Mouse (Mus musculus) olfactory bulb, adult 2 months (tissue): ENCODE measurements at regions not wholly inside any gene's neighbourhood (a gene's known extent, or its start where the extent isn't known, plus 50 kb on each side); places are given as distances from the start of the nearest gene placed in this dataset.

Experiments used
- H3K27ac ChIP-seq: fragments of 200-500 bp; 2 replicates; pipeline ENCODE4 v1.5.1; 2012; ENCODE audit warnings: low read depth, low read length; ENCODE audit not compliant: insufficient read depth
- H3K4me1 ChIP-seq: fragments of 200-500 bp; 2 replicates; pipeline ENCODE4 v1.6.1; 2012; ENCODE audit warnings: low read length; ENCODE audit not compliant: control insufficient read depth, insufficient read depth
- H3K4me3 ChIP-seq: fragments of 200-500 bp; 2 replicates; pipeline ENCODE4 v1.5.1; 2012; ENCODE audit warnings: mild to moderate bottlenecking, low read depth, low read length, moderate library complexity; ENCODE audit not compliant: insufficient read depth
- CTCF ChIP-seq: fragments of 200-500 bp; IDR thresholded peaks from 2 replicates; pipeline ENCODE4 v1.5.1; 2012; ENCODE audit warnings: low read depth, mild to moderate bottlenecking, low read length, moderate library complexity; ENCODE audit not compliant: insufficient read depth
- POLR2A ChIP-seq: fragments of 200-500 bp; IDR thresholded peaks from 2 replicates; pipeline ENCODE4 v1.6.1; 2012; ENCODE audit warnings: mild to moderate bottlenecking, low read depth, low read length, moderate library complexity; ENCODE audit not compliant: insufficient read depth
- WGBS: fragments of 180-500 bp; shearing (Covaris S2); methylation state at CpG from one replicate; pipeline ENCODE4 v1.1.7; 2018; 5-methylcytosine and 5-hydroxymethylcytosine counted together

DNA sequence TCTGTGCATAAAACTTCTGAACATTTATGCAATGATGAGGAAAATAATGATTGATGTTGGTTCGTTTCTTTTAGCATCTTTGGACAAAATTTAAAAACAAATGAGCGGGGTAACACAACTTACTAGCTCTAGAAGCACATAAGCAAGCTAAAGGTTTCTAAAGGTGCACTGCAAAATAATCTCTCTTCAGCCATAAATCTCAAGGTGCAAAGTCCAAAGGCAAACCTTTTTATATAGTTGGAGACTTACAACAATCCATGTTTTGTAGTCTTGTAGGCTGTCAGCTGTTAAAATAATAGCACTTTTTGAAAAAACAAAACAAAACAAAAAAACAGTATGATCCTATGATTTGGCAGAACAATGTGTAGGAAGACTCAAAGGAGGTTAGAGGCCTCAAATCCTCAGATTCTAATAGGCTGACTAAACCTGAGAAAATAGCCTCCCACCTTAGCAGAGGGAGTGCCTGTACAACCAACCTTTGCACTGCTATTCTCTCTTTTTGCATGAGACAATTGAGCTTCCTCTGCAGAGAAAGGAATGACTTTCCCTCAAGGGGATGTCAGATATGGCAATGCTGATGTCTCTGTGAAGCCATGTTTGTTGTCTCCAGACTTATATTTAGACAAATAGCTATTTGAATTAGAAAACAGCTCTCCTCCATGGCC is 452.9 kb downstream of the Cdh9 start:
- Histone ChIP-seq H3K27ac (no peak overlapping the region), H3K4me3 (no peak overlapping the region), H3K4me1 (no peaks in the 10 kb centered on the region)
- TF ChIP-seq CTCF = no peak
- no peak for TF ChIP-seq POLR2A
- 86% methylated on average over 2 of the region's 2 CpGs for WGBS

DNA sequence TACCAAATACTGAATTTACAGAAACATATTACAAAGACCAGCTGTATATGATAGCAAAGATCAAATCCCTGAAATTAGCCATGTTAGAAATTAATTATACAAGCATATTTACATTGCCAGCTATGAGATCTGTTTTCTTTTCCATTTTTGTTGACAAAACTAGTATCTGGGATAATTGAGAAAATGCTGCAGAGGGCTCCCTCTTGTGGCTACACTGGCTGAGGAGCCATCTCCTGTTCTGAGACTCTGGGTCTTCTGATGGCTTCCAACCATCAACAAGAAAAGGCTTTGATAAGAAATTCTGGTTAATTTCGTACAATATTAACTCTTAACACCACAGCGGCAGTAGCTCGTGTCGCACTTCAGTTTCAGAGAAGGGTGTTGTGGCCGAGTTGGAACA is 466.9 kb downstream of the Cdh9 start:
- TF ChIP-seq CTCF = no peak
- no peak for TF ChIP-seq POLR2A
- Histone ChIP-seq H3K4me3 (no peak overlapping the region), H3K27ac (no peak overlapping the region), H3K4me1 (no peaks in the 10 kb centered on the region)
- 68% methylated on average over 5 of the region's 5 CpGs for WGBS

DNA sequence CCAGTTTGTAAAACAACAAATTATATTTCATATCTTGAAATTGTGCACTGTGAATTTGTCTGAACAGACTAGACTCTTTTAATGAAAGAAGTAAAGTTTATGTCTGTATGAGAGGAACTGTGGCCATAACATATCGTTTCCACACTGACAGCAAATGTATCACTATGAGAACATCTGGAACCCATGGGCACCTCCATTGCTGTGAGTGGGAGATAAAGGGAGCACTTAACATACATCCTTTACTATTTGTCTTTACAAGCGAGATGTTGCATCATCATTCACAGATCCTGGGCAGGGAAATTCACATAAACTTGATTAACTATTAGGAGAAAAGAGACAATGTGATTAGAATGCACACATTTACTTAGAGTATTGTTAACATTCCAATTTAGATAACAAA is 476.2 kb downstream of the Cdh9 start:
- H3K27ac ChIP-seq = no peak overlapping the region
- TF ChIP-seq CTCF = no peak
- TF ChIP-seq POLR2A = no peak
- H3K4me3 ChIP-seq = no peak overlapping the region
- no peaks in the 10 kb centered on the region for H3K4me1 ChIP-seq
- 82% methylated on average over 2 of the region's 2 CpGs for WGBS

DNA sequence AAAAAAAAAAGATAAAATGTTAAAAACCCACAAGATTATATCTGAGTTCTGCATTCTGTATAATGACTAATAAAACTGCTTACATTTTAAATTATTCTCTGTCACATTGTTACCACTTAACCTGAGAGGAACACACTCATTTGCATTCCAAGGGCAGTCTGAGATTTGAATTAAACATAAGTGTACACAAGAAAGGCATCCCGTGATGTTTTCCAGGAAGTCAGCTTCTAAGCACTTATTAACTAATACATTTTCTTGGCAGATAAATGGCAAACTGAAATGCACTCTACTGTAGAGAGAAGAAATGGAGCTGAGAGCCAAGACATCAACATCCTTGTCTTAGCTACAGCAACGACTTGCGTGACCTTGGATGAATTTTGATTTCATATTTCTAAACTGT is 516.5 kb downstream of the Cdh9 start:
- Histone ChIP-seq H3K4me1 (no peaks in the 10 kb centered on the region), H3K4me3 (no peak overlapping the region), H3K27ac (no peak overlapping the region)
- no peak for TF ChIP-seq POLR2A
- TF ChIP-seq CTCF = no peak
- WGBS = 47% methylated on average over 3 of the region's 3 CpGs

DNA sequence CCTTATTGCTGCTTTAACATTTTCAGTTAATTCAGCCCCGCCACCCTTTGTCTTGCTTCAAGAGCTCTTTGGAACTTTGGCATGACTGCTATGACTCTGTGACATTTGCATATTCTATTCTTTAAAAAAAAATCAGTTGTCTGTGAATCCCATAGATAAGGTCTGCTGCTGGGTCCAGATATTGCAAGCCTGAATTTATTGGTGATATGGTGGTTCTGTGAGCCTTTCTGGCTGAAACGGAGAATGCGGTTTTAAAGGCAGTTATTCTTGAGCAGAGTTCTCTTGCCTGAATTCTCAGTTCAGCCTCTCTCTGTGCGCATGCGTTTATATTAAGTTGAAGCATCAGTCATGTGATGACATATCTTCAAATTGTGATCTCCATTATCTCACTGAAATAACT is 560.7 kb downstream of the Cdh9 start:
- 94% methylated on average over 5 of the region's 5 CpGs for WGBS
- H3K4me1 ChIP-seq = no peaks in the 10 kb centered on the region
- TF ChIP-seq CTCF (no peak), POLR2A (no peak)

More for the DNA sequence above, 560.7 kb downstream of the Cdh9 start:
- Histone ChIP-seq H3K27ac (no peak overlapping the region), H3K4me3 (no peak overlapping the region)
